Mouse (Mus musculus) hindbrain, embryonic 10.5 days (tissue): ENCODE measurements around the gene Gga1. TPM values are rescaled to one million over a fixed set of nuclear protein-coding genes. Genes with fewer than 3 reads are reported as not detected.

Source experiments
- DNase-seq: peaks from one replicate; pipeline ENCODE4 v3.0.0-alpha.2; 2017; ENCODE audit warnings: low spot score
- H3K27ac ChIP-seq: fragments of 300-500 bp; sonication (generic); 2 replicates; pipeline ENCODE4 v1.5.1; 2016; ENCODE audit warnings: mild to moderate bottlenecking, moderate library complexity
- H3K27me3 ChIP-seq: fragments of 300-500 bp; sonication (generic); 2 replicates; pipeline ENCODE4 v1.6.1; 2016; ENCODE audit warnings: mild to moderate bottlenecking; ENCODE audit not compliant: poor library complexity, insufficient read depth, severe bottlenecking
- H3K36me3 ChIP-seq: fragments of 300-500 bp; sonication (generic); 2 replicates; pipeline ENCODE4 v1.6.1; 2016; ENCODE audit warnings: mild to moderate bottlenecking, moderate library complexity
- H3K4me1 ChIP-seq: fragments of 300-500 bp; sonication (generic); replicated peaks from 2 replicates; pipeline ENCODE4 v1.6.1; 2016; ENCODE audit warnings: mild to moderate bottlenecking
- H3K4me3 ChIP-seq: fragments of 300-500 bp; sonication (generic); 2 replicates; pipeline ENCODE4 v1.5.1; 2016; ENCODE audit warnings: mild to moderate bottlenecking, moderate library complexity
- H3K9me3 ChIP-seq: fragments of 300-500 bp; sonication (generic); 2 replicates; pipeline ENCODE4 v1.6.1; 2016; ENCODE audit warnings: mild to moderate bottlenecking, moderate library complexity
- WGBS: fragments of 180-500 bp; shearing (Covaris S2); methylation state at CpG from one replicate; pipeline ENCODE4 v1.1.7; 2016; 5-methylcytosine and 5-hydroxymethylcytosine counted together
- polyA plus RNA-seq: library from polyadenylated mRNA; unstranded; fragments of >200 nt; fragmentation: Nextera tagmentation; extraction: Ambion mirVana; gene quantifications from 2 replicates; pipeline ENCODE4 v1.2.1, GENCODE M21; 2016

Gene Gga1
- polyA plus RNA-seq, 1 experiment from 2014 or later, result 60.7 TPM

DNA sequence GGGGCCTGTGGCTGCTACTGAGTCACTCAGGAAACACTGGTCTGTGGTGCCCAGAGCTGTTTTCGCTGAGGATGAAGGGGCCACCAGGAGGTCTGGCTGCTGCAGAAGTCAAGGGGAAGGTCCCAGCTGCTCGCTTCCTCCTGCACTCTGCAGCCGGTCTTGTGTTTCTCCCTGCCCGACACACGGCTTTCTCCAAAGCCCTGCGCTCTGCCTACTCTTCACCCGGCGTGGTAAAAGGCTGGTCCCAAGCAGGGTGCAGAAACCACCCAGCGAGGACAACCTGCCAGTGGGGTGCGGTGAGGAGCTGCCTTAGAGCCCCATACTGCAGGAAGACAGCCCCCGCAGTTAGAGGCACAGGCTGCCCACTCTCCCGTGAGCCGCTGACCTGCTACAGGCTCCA lies 17.7 kb downstream of the Gga1 start:
- peaks cover 5% of the 10 kb centered on the region for H3K27me3 ChIP-seq
- no peak for DNase-seq
- H3K27ac ChIP-seq, result peak overlapping the region; percentile 64; the same call in 1 of the 2 replicates
- no peak overlapping the region for H3K4me3 ChIP-seq
- WGBS, result 75% methylated on average over 13 of the region's 13 CpGs
- peaks cover 59% of the 10 kb centered on the region for H3K36me3 ChIP-seq
- H3K4me1 ChIP-seq, result peaks cover 83% of the 10 kb centered on the region
- H3K9me3 ChIP-seq, result no peaks in the 10 kb centered on the region

DNA sequence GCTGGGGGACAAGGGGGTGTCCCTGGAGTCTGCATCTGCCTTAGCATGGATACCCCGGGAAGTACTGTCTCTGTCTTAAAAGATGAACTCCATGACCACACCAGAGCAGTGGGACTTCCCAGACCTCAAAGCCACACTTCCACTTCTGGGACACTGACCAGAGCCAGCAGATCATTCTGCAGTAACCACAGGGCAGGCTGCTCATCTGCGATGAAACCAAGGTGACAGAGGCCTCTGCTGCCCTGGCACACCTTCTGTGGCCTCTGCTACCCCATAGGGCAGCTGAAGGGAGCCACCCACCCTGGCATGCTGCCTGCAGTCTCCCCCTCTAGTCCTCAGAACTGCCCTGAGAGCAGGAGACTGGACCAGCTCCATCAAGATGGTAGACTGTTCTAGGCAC lies 18.8 kb downstream of the Gga1 start:
- Histone ChIP-seq H3K4me3 (no peak overlapping the region), H3K9me3 (no peaks in the 10 kb centered on the region), H3K4me1 (peaks cover 85% of the 10 kb centered on the region), H3K27me3 (peaks cover 13% of the 10 kb centered on the region), H3K36me3 (peaks cover 50% of the 10 kb centered on the region), H3K27ac (peak overlapping the region; percentile 36; the same call in 1 of the 2 replicates)
- WGBS, result 88% methylated on average over 2 of the region's 2 CpGs
- DNase-seq, result no peak

DNA sequence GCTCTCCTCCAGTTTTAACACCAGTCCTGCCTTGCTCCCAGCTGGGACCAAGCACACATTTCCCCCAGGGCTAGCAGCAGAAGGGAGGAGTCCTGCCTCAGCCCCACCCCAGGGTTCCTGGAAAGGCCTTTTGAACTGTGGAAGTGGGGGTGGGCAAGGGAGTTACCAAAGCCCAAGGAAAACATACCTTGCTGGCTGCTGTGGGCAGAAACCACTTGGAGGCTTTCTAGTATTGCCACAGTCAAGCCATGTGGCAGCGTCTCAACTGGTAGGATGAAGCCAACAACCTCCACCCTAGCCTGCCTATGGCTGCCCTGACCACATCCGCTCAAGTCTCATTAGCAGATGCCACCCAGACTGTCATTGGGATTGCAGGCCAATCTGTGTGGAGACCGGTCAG lies 19.2 kb downstream of the Gga1 start:
- 82% methylated on average over 3 of the region's 3 CpGs for WGBS
- Histone ChIP-seq H3K27ac (peak overlapping the region; percentile 36; the same call in 1 of the 2 replicates), H3K4me1 (peaks cover 89% of the 10 kb centered on the region), H3K36me3 (peaks cover 46% of the 10 kb centered on the region), H3K27me3 (peaks cover 17% of the 10 kb centered on the region), H3K4me3 (no peak overlapping the region), H3K9me3 (no peaks in the 10 kb centered on the region)
- no peak for DNase-seq

DNA sequence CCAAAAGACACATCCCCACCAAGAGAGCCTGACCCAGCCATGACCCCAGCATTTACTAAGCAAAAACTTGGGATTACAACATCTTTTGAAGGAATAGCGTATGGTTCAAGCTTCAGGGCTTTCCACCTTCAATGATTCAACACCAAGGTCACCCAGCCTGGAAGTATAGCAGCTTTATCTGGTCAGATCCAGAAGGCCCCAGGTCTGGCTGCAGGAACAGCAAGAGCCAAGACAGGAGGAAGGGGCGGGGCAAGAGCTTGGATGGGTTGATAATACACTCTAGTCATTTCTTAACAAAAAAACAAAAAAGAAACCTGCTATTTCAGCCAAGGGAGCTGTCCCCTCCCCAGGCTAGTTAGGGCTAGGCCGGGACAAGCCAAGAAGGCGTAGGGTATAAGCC lies 20.5 kb downstream of the Gga1 start:
- Histone ChIP-seq H3K27me3 (peaks cover 19% of the 10 kb centered on the region), H3K36me3 (peaks cover 33% of the 10 kb centered on the region), H3K4me3 (no peak overlapping the region), H3K27ac (peak overlapping the region; percentile 5; the same call in 1 of the 2 replicates), H3K9me3 (no peaks in the 10 kb centered on the region), H3K4me1 (peaks cover 87% of the 10 kb centered on the region)
- 91% methylated on average over 4 of the region's 4 CpGs for WGBS
- DNase-seq, result no peak

DNA sequence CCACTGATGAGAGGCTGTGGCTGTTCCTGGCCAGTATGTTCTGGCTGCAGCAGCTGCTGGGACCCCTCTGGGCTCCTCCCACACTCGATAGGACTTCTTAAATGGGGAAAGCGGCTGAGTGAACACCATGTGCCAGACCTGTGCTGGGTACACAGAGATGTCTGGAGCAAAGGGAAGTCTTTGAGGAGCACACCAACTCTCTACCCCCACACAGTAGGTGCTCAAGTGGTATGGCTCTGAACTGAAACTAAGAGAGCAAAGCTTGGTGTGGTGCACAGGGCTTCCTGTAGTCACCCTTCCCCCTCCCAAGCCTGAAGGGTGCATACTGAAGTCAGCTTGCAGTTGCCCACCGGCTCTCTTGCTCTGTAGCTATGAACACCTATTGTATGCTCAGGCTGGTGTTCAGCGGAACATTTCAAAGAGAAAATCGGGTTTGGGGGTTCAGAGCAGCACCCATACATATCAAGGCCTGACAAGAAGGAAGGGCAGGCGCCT lies 21.6 kb downstream of the Gga1 start:
- peaks cover 80% of the 10 kb centered on the region for H3K4me1 ChIP-seq
- H3K36me3 ChIP-seq, result peaks cover 27% of the 10 kb centered on the region
- WGBS, result 54% methylated on average over 6 of the region's 6 CpGs
- H3K9me3 ChIP-seq, result no peaks in the 10 kb centered on the region
- peak overlapping the region; percentile 72 for H3K4me3 ChIP-seq
- no peak for DNase-seq
- H3K27me3 ChIP-seq, result peaks cover 19% of the 10 kb centered on the region
- H3K27ac ChIP-seq, result peak overlapping the region; percentile 86

DNA sequence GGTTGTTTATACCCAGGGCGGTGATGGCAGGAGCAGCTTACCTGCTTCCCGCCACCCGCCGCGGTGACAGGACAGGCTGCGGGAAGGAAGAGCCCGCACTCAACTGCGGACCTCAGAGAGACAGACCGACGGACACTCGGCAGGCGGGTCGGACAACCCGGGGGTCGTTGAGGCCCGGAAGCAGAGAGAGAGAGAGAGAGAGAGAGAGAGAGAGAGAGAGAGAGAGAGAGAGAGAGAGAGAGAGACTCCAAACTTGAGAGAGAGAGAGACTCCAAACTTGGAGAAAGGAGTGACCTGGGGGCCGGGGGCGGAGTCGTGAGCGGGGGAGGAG lies 22.4 kb downstream of the Gga1 start, which contains the start of gene Gm49510:
Gene Gm49510, plus strand, starts transcription at position 259 of the 331 bp plus-strand sequence.
- peak within 1 kb of the TSS; percentile 72 for H3K4me3 ChIP-seq
- H3K9me3 ChIP-seq, result no peaks in the 10 kb centered on the region
- H3K27me3 ChIP-seq, result peaks cover 19% of the 10 kb centered on the region
- H3K36me3 ChIP-seq, result peaks cover 25% of the 10 kb centered on the region
- WGBS, result 1% methylated on average over 20 of the region's 20 CpGs
- peaks cover 72% of the 10 kb centered on the region for H3K4me1 ChIP-seq
- no peak for DNase-seq
- peak within 1 kb of the TSS; percentile 86 for H3K27ac ChIP-seq

DNA sequence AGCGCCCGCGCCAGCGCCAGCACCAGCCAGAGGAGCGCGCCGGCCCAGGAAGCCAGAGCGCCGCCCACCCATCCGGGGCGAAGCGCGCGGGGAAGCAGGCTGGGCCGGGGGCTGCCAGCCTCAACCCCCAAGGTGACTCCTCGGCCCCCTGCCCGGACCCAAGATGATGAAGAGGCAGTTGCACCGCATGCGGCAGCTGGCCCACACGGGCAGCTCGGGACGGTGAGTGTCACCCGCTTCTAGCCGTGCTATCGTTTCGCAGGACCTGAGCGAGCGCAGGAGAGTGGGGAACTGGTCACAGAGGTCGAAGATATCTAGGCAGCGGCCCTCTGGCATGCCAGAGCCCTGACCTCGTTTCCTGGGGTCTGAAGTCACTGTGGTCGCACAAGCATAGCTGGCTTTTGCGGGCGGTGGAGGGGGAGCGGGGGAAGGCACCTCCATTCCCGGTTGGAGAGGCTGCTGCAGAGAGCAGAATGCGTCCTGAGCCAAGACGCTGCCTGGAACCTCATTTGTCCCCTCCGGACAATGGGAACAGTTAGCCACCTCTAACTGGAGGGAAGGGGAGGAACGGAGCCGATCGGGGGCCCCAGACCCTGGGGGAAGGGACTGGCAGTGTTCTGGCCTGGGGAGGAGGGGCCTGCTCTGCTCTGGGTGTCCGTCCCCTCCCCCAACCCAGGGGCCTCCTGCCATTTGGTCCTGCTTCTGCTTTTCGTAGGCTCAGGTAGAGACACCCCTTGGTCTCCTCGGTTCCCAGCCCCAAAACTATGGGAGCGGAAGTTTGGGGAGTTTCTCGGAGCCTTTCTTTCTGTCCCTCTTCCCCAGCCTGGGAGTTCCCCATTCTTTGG lies 23.0 kb downstream of the Gga1 start, which contains the start of gene Sh3bp1:
Gene Sh3bp1, plus strand, starts transcription at position 29 of the 845 bp plus-strand sequence.
- peaks cover 24% of the 10 kb centered on the region for H3K36me3 ChIP-seq
- no peaks in the 10 kb centered on the region for H3K9me3 ChIP-seq
- peaks cover 19% of the 10 kb centered on the region for H3K27me3 ChIP-seq
- H3K4me3 ChIP-seq, result peak within 1 kb of the TSS; percentile 72
- peak within 1 kb of the TSS; percentile 86 for H3K27ac ChIP-seq
- H3K4me1 ChIP-seq, result peaks cover 66% of the 10 kb centered on the region
- WGBS, result under 1% methylated on average over 47 of the region's 47 CpGs
- DNase-seq, result peak; percentile 66

DNA sequence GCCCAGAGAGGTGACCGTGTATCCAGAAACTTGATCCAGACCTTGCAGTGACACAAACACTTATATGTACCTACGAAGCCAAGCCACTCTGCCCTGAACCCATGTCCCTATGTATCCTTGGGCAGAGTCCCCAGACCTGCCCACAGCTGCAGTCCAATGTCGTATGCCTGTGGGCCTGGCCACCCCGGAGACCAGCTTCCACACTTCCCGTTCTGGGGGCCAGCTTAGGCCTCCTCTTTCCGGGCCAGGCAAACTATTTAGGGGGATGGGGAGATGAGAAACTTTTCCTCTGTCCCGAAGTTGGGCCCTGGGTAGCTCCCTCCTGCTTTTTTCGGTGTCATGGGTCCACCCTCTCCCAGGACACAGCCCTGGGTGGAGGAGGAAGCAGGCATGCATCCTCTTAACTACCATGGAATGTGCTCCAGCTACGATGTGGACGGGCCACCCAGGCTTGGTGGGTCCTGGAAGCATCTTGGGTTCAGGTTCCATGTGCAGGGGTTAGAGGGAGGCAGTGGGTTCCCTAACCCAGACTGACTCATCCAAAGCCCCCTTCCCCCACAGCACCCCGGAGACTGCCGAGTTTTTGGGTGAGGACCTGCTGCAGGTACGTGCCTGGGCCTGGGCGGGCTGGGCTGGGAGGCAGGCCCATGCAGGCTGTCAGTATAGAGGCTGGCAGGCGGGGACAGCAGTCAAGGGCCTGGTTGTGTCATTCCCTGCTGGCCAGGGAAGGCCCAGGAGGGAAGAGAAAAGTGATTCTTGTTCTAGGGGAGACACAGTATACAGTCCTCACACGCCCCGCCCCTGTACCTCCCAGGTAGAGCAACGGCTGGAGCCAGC lies 23.8 kb downstream of the Gga1 start:
- peaks cover 19% of the 10 kb centered on the region for H3K27me3 ChIP-seq
- no peaks in the 10 kb centered on the region for H3K9me3 ChIP-seq
- H3K4me3 ChIP-seq, result peak overlapping the region; percentile 72
- H3K36me3 ChIP-seq, result peaks cover 22% of the 10 kb centered on the region
- DNase-seq, result no peak
- peaks cover 59% of the 10 kb centered on the region for H3K4me1 ChIP-seq
- WGBS, result 13% methylated on average over 18 of the region's 18 CpGs
- H3K27ac ChIP-seq, result peak overlapping the region; percentile 86

DNA sequence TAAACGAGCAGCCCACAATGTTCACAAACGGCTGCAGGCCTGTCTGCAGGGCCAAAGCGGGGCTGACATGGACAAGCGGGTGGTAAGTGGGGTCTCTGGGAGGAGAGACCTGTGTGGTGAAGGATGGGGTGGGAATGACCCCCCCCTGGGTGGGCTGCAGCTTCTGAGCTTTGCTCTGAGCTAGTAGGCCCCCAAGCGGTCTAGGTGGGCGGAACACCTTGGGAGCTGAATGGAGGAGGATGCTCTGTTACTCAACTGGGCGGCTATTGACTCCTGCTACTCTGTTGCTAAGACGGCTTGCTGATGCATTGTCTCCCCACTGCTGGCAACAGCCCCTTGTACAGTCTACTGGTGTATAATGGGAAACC lies 24.4 kb downstream of the Gga1 start:
- no peaks in the 10 kb centered on the region for H3K9me3 ChIP-seq
- no peak for DNase-seq
- peak overlapping the region; percentile 86 for H3K27ac ChIP-seq
- peaks cover 19% of the 10 kb centered on the region for H3K27me3 ChIP-seq
- peaks cover 53% of the 10 kb centered on the region for H3K4me1 ChIP-seq
- H3K4me3 ChIP-seq, result peak overlapping the region; percentile 72
- WGBS, result 27% methylated on average over 8 of the region's 8 CpGs
- H3K36me3 ChIP-seq, result peaks cover 27% of the 10 kb centered on the region

DNA sequence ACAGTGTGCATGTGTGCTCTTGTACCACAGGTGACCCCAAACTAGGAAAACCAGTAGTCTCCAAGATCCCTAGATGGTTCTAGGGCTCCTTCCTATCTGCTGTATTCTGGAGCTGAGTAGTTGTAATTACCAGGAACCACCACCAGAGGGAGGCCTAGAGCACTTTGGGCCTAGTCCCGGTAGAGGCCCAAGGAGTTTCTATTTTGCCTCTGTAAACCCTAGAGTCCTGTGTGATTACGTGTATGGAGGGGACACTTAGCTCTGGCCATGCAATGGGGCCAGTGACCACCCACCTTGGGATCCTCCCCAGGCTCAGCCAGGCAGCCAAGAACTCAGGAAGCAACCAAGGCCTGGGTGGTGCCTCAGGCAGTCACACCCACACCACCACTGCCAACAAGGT lies 26.3 kb downstream of the Gga1 start:
- Histone ChIP-seq H3K27ac (0 out of 2 replicates have a peak overlapping the region, but pooled peaks have one; percentile 64), H3K4me3 (0 out of 2 replicates have a peak overlapping the region, but pooled peaks have one; percentile 7), H3K36me3 (peaks cover 42% of the 10 kb centered on the region), H3K9me3 (no peaks in the 10 kb centered on the region), H3K4me1 (peaks cover 39% of the 10 kb centered on the region), H3K27me3 (peaks cover 19% of the 10 kb centered on the region)
- DNase-seq, result peak; percentile 80
- 12% methylated on average over 2 of the region's 2 CpGs for WGBS

DNA sequence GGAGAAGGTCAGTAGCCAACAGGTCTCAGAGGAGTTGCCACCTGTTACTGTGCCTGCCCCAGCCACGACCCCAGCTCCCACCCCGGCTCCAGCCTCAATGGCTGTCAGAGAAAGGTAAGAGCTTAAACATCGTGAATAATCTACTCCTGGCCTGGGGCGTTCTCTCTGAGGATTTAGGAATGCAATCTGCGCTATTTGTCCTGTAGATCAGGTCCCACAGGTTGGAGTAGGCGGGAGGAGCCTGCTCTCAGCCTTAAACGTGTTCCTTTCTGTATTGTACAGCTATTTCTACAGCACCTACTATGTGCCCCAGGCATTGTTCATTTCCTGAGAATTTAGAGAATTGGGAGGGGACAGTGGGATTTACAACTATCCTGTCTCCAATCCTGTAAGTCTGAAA lies 31.4 kb downstream of the Gga1 start:
- H3K4me3 ChIP-seq, result no peak overlapping the region
- H3K36me3 ChIP-seq, result peaks cover 50% of the 10 kb centered on the region
- DNase-seq, result no peak
- H3K9me3 ChIP-seq, result no peaks in the 10 kb centered on the region
- peaks cover 11% of the 10 kb centered on the region; the same call in 1 of the 2 replicates for H3K4me1 ChIP-seq
- WGBS, result 88% methylated on average over 7 of the region's 7 CpGs
- H3K27me3 ChIP-seq, result no peaks in the 10 kb centered on the region
- no peak overlapping the region for H3K27ac ChIP-seq

DNA sequence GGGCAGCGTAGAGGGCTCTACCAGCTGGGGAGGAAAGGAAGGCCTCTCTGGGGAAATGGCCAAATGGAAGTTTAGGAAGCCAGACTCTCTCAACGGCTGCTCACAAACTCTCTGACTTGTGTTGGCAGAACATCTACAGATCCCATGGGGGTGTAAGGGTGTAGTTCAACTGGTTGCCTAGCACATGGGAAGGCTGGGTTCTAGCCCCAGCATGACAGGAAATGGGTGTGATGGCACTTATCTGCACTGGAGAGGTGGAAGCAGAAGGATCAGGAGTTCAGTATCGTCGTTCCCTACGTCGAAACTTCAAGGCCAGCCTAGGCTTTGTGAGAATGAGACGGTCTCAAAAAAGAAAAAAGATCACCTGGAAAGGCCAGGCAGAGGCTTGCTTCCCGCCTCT lies 32.0 kb downstream of the Gga1 start:
- Histone ChIP-seq H3K4me1 (peaks cover 13% of the 10 kb centered on the region), H3K9me3 (no peaks in the 10 kb centered on the region), H3K27ac (no peak overlapping the region), H3K4me3 (no peak overlapping the region), H3K27me3 (no peaks in the 10 kb centered on the region), H3K36me3 (peaks cover 46% of the 10 kb centered on the region)
- 90% methylated on average over 8 of the region's 8 CpGs for WGBS
- no peak for DNase-seq
